Mouse (Mus musculus) layer of hippocampus, postnatal 36 days (tissue): ENCODE data around the gene Pgp. TPM values are rescaled to one million over a fixed set of nuclear protein-coding genes. Genes with fewer than 3 reads are reported as not detected.

Experiments
- total RNA-seq, 2 experiments: library from RNA; stranded (reverse); gene quantifications; 2 replicates each; pipeline ENCODE4 v1.2.3; 2021

Pgp gene
- total RNA-seq, 2 experiments from 2014 or later = 62.3 to 66.4 TPM

Other genes starting within 250 kb of the Pgp start
- gene Tedc2, start 249.5 kb upstream of the Pgp start, total RNA-seq = 1 to 10 TPM; 8.3 to 9.3 TPM
- 1 to 10 TPM; 4.9 to 6.1 TPM for gene Ccnf, start 218.9 kb upstream of the Pgp start, total RNA-seq
- 1 to 10 TPM in 1 of 2 experiments, under 1 TPM in 1; 0.96 to 1.1 TPM for gene Abca17, start 119.3 kb upstream of the Pgp start, total RNA-seq
- 10 to 100 TPM; 64.8 to 65.3 TPM for gene Abca3, start 118.4 kb upstream of the Pgp start, total RNA-seq
- gene Rnps1, start 55.8 kb upstream of the Pgp start, total RNA-seq = 100 to 1,000 TPM; 123 to 127 TPM
- gene Eci1, start 43.8 kb upstream of the Pgp start, total RNA-seq = 10 to 100 TPM; 29.2 to 30.2 TPM
- 10 to 100 TPM; 11.0 to 14.2 TPM for gene Dnase1l2, start 27.3 kb upstream of the Pgp start, total RNA-seq
- 10 to 100 TPM; 30.3 to 42.7 TPM for gene E4f1, start 79 bp upstream of the Pgp start, total RNA-seq
- 1 to 10 TPM; 1.9 to 2.6 TPM for gene Bricd5, start 3.5 kb downstream of the Pgp start, total RNA-seq
- 10 to 100 TPM; 40.7 to 45.0 TPM for gene Mlst8, start 8.7 kb downstream of the Pgp start, total RNA-seq
- 100 to 1,000 TPM; 158 to 160 TPM for gene Caskin1, start 18.2 kb downstream of the Pgp start, total RNA-seq
- gene Traf7, start 57.5 kb downstream of the Pgp start, total RNA-seq = 10 to 100 TPM; 86.7 to 95.1 TPM
- 10 to 100 TPM; 72.9 to 76.8 TPM for gene Rab26, start 63.8 kb downstream of the Pgp start, total RNA-seq
- gene Pkd1, start 79.4 kb downstream of the Pgp start, total RNA-seq = 10 to 100 TPM; 84.9 to 95.3 TPM
- gene Tsc2, start 162.2 kb downstream of the Pgp start, total RNA-seq = 100 to 1,000 TPM; 181 to 184 TPM
- gene Nthl1, start 162.3 kb downstream of the Pgp start, total RNA-seq = 1 to 10 TPM; 3.9 to 6.9 TPM
- 10 to 100 TPM; 41.1 to 43.3 TPM for gene Slc9a3r2, start 179.9 kb downstream of the Pgp start, total RNA-seq
- gene Npw, start 188.1 kb downstream of the Pgp start, total RNA-seq = 1 to 10 TPM; 1.7 to 2.9 TPM
- gene Zfp598, start 199.3 kb downstream of the Pgp start, total RNA-seq = 10 to 100 TPM; 38.2 to 43.5 TPM
- gene Syngr3, start 219.6 kb downstream of the Pgp start, total RNA-seq = 100 to 1,000 TPM; 152 to 165 TPM
- gene Gfer, start 225.8 kb downstream of the Pgp start, total RNA-seq = 10 to 100 TPM; 17.0 to 22.7 TPM
- 1 to 10 TPM; 2.5 to 3.0 TPM for gene Noxo1, start 225.8 kb downstream of the Pgp start, total RNA-seq
- gene Tbl3, start 237.3 kb downstream of the Pgp start, total RNA-seq = 10 to 100 TPM; 26.1 to 29.4 TPM
- not detected for gene Rnf151, start 247.7 kb downstream of the Pgp start, total RNA-seq
- 100 to 1,000 TPM; 326 to 349 TPM for gene Rps2, start 247.7 kb downstream of the Pgp start, total RNA-seq